Mouse (Mus musculus) ES-Bruce4 (cell line): ENCODE results near the gene Hist1h1a. TPM values are rescaled to one million over a fixed set of nuclear protein-coding genes. Genes with fewer than 3 reads are reported as not detected.
A peak's percentile ranks its signal among the peaks of the same experiment; 100 is the strongest.

Experiments used
- H3K27ac ChIP-seq: 2 replicates; pipeline ENCODE4 v1.5.1; 2012; ENCODE audit warnings: low read length, inconsistent platforms; ENCODE audit not compliant: insufficient read depth
- H3K27me3 ChIP-seq: 2 replicates; pipeline ENCODE4 v1.6.1; 2012; ENCODE audit warnings: mild to moderate bottlenecking, low read length, inconsistent platforms; ENCODE audit not compliant: control insufficient read depth, poor library complexity, insufficient read depth, severe bottlenecking
- H3K36me3 ChIP-seq: 2 replicates; pipeline ENCODE4 v1.6.1; 2012; ENCODE audit warnings: inconsistent platforms, mild to moderate bottlenecking, low read length, moderate library complexity; ENCODE audit not compliant: control insufficient read depth, poor library complexity, insufficient read depth, severe bottlenecking
- H3K4me1 ChIP-seq: one replicate; pipeline ENCODE4 v1.8.1; 2011; ENCODE audit warnings: low read length; ENCODE audit not compliant: control insufficient read depth, insufficient read depth
- H3K4me3 ChIP-seq: 2 replicates; pipeline ENCODE4 v1.5.1; 2011; ENCODE audit warnings: low read depth, mild to moderate bottlenecking, low read length
- H3K9ac ChIP-seq: 2 replicates; pipeline ENCODE4 v1.6.1; 2012; ENCODE audit warnings: low read depth, mild to moderate bottlenecking, inconsistent platforms; ENCODE audit not compliant: poor library complexity, severe bottlenecking
- H3K9me3 ChIP-seq: replicated peaks from 2 replicates; pipeline ENCODE4 v1.6.1; 2012; ENCODE audit warnings: mild to moderate bottlenecking, low read length, inconsistent platforms; ENCODE audit not compliant: control insufficient read depth, poor library complexity, insufficient read depth, severe bottlenecking
- CTCF ChIP-seq: IDR thresholded peaks from one replicate; pipeline ENCODE4 v1.8.1; 2011; ENCODE audit warnings: low read depth, low read length
- EP300 ChIP-seq: IDR thresholded peaks from 2 replicates; pipeline ENCODE4 v1.6.1; 2011; ENCODE audit warnings: low read depth, low read length; ENCODE audit not compliant: insufficient read depth
- POLR2A ChIP-seq: IDR thresholded peaks from one replicate; pipeline ENCODE4 v1.8.1; 2011; ENCODE audit warnings: low read length; ENCODE audit not compliant: insufficient read depth
- polyA plus RNA-seq: library from polyadenylated mRNA; stranded (reverse); fragments of >200 nt; gene quantifications from 2 replicates; pipeline ENCODE4 v1.2.4, GENCODE M21; 2011; ENCODE audit warnings: low read depth; ENCODE audit not compliant: missing spikeins, insufficient read depth, insufficient read length

Gene Hist1h1a
- polyA plus RNA-seq, 1 experiment, result 7.8 TPM

DNA sequence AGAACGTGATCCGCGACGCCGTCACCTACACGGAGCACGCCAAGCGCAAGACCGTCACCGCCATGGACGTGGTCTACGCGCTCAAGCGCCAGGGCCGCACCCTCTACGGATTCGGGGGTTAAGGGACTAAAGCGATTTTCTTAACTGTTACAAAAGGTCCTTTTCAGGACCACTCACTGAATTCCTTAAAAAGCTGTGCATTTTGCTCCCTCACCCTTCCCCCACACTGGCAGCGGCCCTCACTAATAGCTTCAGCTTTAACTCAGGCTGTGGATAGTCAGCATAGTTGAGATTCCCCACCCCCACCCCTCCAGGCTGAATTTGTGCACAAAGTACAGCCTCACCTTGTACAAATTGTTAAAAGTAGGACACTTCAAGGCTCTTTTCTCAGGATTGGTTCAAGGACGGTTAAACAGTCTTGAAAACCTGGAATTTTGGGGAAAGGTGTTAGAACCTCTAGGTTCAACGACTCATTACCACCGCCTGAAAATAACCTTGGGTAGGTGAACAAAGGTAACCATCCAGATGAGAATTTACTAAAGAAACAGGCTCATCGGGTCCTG, 6.2 kb upstream of the Hist1h1a start:
- TF ChIP-seq EP300 (no peak), POLR2A (peak; percentile 87), CTCF (no peak)
- Histone ChIP-seq H3K9ac (peak overlapping the region; percentile 74), H3K4me1 (no peaks in the 10 kb centered on the region), H3K36me3 (no peaks in the 10 kb centered on the region), H3K27me3 (no peaks in the 10 kb centered on the region), H3K4me3 (peak overlapping the region; percentile 52), H3K9me3 (no peaks in the 10 kb centered on the region), H3K27ac (peak overlapping the region; percentile 70)

DNA sequence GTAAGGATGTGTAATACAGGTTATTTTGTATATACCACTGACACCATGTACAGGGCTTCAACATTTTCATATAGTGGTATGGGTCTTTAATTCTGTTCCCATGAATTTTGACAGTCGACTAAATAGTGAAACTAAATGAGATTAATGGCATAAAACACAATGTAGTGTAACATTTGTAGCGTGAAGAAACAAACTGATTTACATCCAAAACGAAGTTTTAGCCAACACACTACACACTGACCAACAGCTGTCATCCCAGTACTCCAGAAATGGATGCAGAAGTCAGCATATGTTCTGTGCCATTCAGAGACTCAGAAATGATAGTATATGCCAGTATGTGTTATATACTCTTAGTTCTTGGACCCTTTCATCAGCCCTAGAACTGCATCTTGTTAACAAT, 5.5 kb upstream of the Hist1h1a start:
- TF ChIP-seq EP300 (no peak), CTCF (no peak), POLR2A (no peak)
- 0 out of 2 replicates have a peak overlapping the region, but pooled peaks have one; percentile 74 for H3K9ac ChIP-seq
- no peak overlapping the region for H3K4me3 ChIP-seq

DNA sequence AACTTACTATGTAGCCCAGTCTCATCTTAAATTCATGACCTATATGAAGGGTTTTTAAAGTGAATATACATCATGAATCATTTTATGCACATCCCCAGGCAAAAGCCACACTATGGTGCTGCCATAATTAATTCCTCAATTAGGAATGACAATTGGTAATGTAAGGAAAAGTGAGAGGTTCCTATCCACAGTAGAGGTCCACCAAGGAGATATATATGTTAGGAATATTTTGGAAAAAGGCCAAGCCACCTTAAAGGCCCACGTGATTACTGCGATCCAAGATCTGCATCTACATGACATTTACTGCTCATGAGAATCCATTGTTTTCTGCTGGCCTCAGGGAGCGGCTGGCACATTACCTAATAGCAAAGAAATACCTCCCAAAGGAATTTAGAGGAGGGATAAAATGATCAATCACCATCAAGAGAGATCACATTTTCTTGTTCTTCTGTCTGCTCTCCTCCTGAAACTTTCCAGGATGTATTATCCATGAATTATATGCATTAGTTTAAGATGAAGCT, 4.2 kb upstream of the Hist1h1a start:
- H3K9ac ChIP-seq, result peak overlapping the region; percentile 99; the same call in 1 of the 2 replicates
- H3K9me3 ChIP-seq, result no peaks in the 10 kb centered on the region
- H3K4me3 ChIP-seq, result no peak overlapping the region
- no peaks in the 10 kb centered on the region for H3K4me1 ChIP-seq
- H3K27me3 ChIP-seq, result no peaks in the 10 kb centered on the region
- TF ChIP-seq EP300 (no peak), POLR2A (no peak), CTCF (no peak)
- no peak overlapping the region for H3K27ac ChIP-seq
- H3K36me3 ChIP-seq, result no peaks in the 10 kb centered on the region

More for the DNA sequence above, 5.5 kb upstream of the Hist1h1a start:
- Histone ChIP-seq H3K4me1 (no peaks in the 10 kb centered on the region), H3K36me3 (no peaks in the 10 kb centered on the region), H3K27ac (peak overlapping the region; percentile 56; the same call in 1 of the 2 replicates), H3K9me3 (no peaks in the 10 kb centered on the region), H3K27me3 (no peaks in the 10 kb centered on the region)

GRCm38 (mm10) chr13:23759916-23760239, 3.6 kb upstream of the Hist1h1a start:
- no peaks in the 10 kb centered on the region for H3K27me3 ChIP-seq
- no peaks in the 10 kb centered on the region for H3K9me3 ChIP-seq
- H3K27ac ChIP-seq, result peak overlapping the region; percentile 99
- H3K4me3 ChIP-seq, result 0 out of 2 replicates have a peak overlapping the region, but pooled peaks have one; percentile 66
- TF ChIP-seq POLR2A (no peak), CTCF (no peak), EP300 (no peak)
- no peaks in the 10 kb centered on the region for H3K4me1 ChIP-seq
- H3K36me3 ChIP-seq, result no peaks in the 10 kb centered on the region
- peak overlapping the region; percentile 99 for H3K9ac ChIP-seq

- H3K4me3 ChIP-seq, result peak overlapping the region; percentile 66
- H3K9me3 ChIP-seq, result no peaks in the 10 kb centered on the region
- peak overlapping the region; percentile 99 for H3K27ac ChIP-seq
- H3K4me1 ChIP-seq, result no peaks in the 10 kb centered on the region
- H3K9ac ChIP-seq, result peak overlapping the region; percentile 99
- H3K36me3 ChIP-seq, result no peaks in the 10 kb centered on the region
- TF ChIP-seq POLR2A, result peak; percentile 43
- no peak for TF ChIP-seq EP300
- TF ChIP-seq CTCF, result no peak
- no peaks in the 10 kb centered on the region for H3K27me3 ChIP-seq
These were observed 3.1 kb upstream of the Hist1h1a start for GRCm38 (mm10) chr13:23760240-23760971.
